Mouse (Mus musculus) liver, adult 2 months (tissue): ENCODE measurements around the gene Psmb3.

Experiments used
- CTCF ChIP-seq: fragments of 200-500 bp; IDR thresholded peaks from 2 replicates; pipeline ENCODE4 v1.5.1; 2011; ENCODE audit warnings: low read depth, low read length, control low read depth
- POLR2A ChIP-seq: fragments of 200-500 bp; IDR thresholded peaks from 2 replicates; pipeline ENCODE4 v1.6.1; 2011; ENCODE audit warnings: low read length, control low read depth; ENCODE audit not compliant: insufficient read depth; ENCODE audit errors: extremely low read depth

DNA sequence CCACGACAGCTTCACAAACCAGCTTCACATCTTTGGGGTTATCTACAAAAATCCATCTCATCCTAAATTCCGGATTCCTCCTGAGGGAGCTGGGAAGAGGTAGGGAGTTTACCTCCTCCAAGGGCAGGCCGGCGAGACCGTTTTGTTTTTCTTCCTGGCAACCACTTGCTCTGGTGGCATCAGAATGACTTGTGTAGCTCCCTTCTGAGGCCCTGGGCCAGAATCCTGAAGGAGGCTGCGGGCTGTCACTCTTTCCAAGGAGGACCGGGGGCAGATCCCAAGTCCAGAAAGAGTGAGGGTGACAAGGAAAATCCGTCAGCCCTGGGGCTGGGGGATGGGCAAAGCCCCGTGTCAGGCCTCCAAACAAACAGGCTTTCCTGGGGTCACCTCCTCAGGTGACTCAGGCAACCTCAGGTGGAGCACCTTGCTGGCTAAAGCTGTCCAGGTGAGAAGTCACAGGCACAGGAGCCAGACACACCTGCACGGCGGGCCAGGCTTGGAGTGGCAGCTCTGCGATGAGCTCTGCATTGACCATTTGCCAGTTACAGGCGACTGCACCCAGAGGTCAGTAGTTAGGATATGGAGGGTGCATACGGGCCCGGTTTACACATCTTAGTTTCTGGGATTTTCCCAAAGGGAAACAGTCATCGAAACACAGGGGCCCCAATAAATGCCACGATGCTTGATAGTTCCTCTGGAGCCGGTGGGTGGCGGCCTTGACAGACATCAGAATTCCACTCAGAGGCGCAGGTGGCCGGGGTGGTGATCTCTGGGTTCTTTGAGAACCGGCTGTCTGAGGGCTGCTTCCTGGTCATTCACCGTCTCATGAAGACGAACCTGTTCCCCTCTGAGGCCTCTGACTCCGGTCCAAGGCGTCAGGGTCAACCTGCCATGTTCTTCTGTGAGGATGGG is 14.4 kb downstream of the Psmb3 start:
- TF ChIP-seq POLR2A = no peak
- no peak for TF ChIP-seq CTCF
